Mouse (Mus musculus): ENCODE results near the gene Cpz.

Cpz gene

DNA sequence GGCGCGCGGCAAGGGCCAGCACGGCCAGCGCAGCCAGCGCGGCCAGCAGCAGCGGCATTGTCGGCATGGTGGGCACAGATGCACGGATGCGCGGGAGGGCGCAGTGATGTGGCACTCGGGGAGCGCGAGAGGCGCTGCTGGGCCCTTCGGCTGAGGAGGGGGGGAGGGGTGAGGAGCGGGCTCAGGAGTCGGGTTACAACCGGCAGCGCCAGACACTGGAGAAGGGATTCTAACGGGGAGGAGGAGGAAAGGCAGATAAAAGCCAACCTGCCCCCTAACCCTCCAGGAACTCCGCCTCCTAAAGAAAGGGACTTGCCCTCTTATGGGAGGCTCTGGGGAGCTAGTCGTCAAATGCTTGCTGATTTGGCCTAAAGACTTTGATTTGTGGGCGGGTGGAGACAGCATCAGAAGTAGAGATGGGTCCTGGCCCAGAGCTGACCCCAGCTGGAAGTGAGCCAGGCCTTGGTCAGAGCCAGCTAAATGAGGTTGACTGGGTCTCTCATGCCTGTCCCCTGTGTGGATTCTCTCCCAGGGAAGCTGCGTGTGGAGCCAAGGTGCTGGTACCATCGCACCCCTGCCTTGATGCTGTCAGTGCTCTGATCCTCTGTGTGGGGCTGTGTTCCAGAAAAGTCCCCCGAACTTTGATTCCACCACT is at the start of gene Cpz:
Cpz (minus strand) TSS at position 230 of the 655 bp plus-strand sequence.
- DNase-seq (ENCODE audit: low spot score): no peak

DNA sequence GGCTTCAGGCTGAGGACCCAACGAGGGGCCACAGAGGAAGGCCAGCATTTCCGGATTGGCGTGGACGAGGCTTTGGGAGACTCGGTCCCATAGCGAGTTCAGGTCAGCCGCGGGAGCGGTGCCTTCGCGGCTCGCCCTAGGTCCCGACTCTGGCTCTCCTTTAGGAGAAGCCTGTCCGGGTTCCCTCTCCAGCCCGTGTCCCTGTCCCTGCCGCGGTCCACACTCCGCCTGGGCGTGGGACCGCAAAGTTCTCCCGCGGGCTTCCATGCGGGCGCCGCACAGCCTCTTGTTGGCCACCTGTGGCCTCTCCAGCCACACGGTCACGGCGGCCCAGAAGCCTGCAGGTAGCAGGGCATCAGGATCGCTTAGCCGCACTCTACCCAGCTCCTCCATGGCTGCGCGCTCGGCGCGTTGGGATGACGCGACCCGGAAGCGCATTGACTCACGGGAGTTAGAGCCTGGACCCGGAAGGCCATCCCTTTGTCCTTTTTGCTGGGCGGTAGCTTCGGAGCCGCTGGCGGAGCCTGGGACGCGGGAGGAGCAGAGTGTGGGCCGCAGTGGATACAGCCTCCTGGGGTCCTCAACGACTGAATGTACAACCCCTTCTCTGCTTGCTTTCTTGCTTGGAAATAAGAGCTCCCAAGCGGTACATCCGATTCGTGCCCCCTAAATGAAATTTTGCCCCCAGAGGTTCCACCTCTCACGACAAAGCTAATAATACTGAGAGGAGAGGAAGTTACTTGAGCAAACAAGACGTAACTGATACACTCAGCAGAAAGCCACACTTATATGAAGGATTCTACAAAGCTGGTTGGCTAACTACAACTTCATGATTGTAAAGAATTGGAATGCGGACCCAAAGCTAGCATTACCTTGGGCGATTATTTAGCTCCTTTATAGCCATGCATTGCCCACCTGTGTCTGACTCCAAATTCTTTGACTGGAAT is 49.4 kb upstream of the Cpz start, which contains the start of gene Trmt44:
Trmt44 (minus strand) TSS at position 418 of the 947 bp plus-strand sequence.
- DNase-seq (ENCODE audit: low spot score): peak; percentile 86

DNA sequence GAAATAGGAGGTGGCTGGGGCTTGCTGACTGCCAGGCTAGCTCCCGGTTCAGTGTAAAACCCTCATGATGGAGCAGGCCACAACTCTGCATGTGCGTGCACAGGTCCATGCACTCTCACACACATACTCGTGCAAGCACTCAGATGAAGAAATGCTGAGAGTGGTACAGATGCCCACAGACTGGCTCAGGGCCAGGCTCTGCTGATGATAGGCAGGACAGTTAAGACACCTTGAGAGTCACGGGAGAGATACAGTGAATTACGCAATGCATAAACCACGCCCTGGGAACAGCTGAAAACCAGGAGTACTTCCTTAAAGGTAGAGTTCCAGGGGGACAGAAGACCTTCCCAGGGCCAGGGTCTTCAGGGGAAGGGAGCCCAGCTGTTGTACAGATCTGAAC is 46.0 kb upstream of the Cpz start:
- no peak for DNase-seq (ENCODE audit: low spot score)

DNA sequence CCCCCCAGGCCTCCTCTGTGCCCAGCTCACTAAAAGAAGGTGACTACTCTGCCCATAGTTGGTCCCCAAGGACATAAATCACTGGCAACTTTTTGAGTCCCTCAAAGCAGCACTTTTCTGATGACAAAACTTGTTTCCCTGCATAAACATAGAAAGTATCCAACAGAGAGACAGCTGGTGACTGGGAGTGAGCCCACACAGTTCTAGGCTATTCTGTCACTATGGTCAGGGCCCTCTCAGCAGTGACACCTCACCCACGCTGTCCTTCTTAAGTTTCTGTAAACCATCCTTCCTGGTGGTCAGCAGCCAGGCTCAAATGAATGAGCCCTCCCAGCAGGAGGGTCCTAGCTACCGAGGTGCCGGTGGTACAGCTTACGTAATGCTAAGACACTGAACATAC is 41.1 kb upstream of the Cpz start:
- no peak for DNase-seq (ENCODE audit: low spot score)

DNA sequence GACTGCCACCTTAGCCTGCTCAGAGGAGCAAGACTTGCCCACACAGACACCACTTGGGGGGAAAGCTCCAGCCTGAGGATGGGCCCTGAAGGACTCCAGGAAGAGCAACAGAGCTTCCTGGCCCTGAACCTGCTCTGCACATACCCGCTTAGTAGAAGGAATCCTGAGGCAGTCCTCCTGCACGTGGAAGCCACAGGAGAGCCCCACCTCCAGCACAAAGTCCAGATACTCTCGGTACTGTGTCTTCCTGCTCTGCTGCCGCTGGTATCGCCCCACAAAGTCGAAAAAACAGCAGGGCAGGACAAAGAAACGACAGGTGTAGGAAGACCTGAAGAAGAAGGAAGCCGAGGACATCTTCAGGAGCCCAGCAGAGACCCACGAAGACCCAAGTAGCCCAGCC is 39.7 kb upstream of the Cpz start:
- no peak for DNase-seq (ENCODE audit: low spot score)

DNA sequence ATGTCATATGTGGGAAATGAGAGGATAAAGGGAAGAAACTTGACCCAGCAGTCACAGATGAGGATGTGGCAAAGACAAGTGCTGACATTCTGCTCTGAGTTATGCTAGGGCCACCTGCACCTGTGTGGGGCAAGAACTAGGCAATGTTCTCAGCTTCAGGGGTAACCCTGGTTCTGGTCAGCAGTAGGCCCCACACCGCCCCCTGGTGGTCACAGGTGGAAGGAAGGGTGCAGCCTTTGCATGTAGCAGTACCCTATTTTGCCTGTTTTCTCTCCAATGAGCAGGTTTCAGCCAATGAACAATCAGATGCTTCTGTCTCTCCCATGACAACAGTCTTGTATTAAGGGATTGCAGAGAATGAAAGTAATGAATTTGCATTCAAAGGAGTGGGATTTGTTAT is 38.0 kb upstream of the Cpz start:
- DNase-seq (ENCODE audit: low spot score): peak; percentile 58

DNA sequence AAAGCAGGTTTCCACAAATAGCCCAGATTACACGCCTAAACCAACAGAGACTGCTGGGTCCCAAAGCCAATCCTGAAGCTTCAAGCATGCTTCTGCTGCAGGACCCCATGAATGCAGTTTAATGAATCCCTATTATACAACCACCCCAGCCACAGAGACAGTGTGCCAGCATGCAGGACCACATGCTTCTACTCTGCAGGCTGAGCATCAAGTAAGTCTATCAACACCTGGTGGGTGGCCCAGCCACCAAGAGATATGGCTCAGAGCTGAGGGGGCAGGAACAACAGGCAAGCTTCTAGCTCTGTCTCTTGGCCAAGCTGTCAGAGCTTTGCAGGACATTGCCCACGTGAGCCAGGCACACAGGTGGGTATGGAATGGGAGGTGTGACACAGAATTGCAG is 37.1 kb upstream of the Cpz start:
- DNase-seq (ENCODE audit: low spot score): no peak

DNA sequence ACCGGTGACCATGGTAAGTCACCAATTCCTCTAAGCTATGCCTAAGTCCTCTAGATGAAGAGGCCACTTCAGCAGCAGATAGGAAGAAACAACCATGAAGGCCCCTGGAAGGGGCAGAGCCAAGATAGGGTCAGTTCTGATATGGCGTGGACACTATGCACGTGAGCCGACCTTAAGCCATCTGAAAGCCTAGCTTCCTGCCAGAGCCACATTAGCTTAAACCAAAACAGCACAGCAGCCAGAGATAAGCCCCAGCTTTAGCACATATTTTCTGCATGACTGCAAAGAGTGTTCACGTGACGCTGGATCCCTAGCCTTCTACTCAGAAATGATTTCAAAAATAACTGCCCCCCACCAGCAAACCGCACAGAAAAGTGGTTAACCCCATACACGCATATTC is 33.9 kb upstream of the Cpz start:
- no peak for DNase-seq (ENCODE audit: low spot score)

DNA sequence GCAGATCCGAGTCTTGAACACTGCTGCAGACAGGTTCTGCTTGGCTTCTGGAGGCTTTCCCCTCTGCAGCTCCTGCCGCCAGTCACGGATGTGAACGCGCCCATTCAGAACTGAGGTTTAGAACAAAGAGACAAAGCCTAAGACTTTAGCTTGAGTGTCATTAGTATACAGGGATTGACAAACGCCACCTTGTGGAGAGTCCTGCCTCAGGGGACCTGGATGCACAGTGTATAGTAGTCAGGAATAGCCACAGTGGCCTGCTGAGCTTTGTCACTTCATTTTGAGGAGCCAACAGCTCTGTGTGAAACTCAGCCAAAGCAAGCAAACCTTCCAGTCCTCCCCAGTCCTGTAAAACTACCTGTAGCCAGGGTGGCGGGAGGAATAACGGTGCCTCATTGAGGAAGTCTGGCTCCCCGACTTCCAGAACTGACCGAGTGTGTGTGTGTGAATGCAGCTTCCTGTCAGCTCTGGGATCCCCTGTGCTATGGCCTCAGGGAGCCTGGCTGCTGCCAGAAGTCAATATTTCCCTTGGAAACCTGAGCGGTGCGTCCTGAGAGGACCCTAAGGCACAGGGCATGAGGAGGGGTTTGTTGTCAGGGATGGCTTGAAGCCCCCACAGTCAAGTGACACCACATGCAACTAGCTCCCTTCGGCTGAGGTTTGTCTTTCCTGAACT is 32.6 kb upstream of the Cpz start:
- DNase-seq (ENCODE audit: low spot score): no peak

DNA sequence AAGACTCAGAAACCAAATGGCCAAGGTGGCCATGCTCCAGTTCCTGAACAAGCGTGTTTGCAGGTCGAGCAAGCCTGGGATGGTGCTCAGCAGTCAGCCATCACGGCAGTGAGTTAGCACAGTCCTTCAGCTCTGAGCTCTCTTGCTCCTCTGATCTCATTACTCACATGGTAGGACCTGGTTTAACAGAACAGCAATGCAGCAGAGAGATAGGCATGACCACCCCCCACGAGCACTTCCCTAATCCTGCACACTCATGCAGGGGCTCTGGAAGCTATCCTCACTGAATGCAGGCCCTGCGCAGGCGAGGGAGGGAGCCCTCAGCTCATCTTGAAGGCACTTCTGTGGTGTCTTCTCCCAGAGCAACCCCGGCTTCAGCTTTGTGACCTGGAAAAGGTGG is 30.9 kb upstream of the Cpz start:
- DNase-seq (ENCODE audit: low spot score): no peak

DNA sequence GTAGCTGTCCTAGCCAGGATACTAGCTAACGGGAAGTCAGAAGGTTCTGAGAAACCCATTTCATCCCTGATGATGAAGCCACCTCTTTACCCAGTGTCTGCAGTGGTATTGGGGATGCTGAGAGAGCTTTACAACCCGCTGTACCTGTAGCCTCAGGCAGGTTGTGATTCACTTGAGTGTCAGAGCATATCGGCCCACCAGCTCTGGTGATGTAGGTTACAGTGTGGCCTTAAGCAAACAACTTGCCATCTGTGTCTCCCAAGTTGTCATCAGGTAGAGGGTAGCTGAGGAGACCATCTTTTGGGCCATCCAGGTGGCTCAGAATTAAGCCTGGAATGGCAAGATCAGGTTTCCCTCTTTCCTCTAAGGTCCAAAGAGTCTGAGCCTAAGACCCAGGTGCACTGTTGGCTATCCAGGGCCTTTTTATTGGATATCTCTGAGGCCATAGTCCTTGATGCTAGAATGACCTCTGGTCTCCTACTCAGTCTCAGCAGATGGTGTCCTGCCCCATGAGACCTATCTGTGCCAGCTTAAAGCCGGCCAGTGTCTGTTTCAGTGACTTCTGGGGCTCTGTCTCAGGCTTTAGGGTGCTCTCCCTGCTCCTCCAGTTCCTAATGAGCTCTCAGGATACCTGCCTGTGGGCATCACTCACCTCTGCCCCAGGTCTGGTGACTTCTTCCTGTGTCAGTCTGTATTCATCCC is 27.5 kb upstream of the Cpz start:
- no peak for DNase-seq (ENCODE audit: low spot score)

DNA sequence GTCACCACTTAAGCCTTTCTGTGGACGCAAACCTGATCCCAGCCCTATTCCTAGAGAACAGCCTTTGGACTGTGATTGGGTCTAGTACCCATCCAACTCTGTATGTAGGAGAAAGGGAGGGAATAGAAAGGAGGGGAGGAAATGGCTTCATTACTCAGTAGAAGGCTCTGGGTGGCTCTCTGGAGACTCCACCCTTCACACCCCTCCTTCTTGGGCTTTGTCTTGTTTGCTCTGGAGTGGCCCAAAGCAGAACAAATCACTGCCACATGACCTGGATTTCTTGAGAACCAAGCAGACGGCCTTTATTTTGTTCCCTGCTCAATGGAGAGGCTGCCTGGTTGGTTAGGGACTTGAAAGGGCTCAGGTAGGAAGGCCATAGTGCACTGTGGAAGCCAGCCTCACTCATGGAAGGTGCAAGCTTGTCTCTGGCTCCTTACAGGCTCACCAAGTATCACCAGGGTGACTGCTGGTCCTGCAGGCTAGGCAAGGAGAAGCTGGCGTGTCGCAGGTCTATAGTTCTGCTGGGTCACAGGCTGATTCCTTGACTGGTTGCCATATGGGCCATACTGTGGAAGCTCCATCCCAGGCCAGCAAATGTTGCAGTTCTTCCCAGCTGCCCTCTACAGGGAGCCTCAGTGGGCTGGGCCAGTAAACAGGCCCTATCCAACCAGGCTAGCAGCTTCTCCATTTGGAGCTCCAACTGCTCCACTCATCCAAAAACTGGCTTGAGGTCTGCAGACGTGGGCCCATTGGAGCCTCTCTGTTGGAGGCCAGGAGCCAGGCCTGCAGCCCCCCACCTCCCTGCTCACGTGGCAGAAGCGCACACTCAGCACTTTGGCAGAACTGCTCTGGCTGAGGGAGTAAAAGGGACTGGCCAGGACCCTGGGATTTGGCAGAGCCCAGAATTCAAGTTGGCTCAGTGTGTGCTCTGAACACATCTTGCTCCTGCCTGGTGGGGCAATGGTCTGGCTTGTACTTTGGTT is 26.6 kb upstream of the Cpz start:
- no peak for DNase-seq (ENCODE audit: low spot score)

DNA sequence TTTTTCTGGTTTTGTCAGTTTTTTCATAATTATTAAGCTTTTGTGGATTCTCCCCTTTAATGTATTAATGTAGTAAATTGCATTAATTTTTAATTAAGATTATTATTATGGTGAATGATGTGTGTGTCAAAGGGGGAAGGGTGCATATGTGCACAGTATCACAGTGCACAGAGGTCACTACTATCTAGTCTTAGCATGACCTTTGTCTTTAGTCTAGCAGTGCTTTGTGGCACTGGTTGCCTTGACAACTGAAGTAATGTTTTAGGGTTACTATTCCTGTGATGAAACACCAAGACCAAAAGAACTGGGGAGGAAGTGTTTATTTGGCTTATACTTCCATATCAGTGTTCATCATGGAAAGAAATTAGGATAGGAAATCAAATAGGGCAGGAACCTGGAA is 20.6 kb upstream of the Cpz start:
- no peak for DNase-seq (ENCODE audit: low spot score)

DNA sequence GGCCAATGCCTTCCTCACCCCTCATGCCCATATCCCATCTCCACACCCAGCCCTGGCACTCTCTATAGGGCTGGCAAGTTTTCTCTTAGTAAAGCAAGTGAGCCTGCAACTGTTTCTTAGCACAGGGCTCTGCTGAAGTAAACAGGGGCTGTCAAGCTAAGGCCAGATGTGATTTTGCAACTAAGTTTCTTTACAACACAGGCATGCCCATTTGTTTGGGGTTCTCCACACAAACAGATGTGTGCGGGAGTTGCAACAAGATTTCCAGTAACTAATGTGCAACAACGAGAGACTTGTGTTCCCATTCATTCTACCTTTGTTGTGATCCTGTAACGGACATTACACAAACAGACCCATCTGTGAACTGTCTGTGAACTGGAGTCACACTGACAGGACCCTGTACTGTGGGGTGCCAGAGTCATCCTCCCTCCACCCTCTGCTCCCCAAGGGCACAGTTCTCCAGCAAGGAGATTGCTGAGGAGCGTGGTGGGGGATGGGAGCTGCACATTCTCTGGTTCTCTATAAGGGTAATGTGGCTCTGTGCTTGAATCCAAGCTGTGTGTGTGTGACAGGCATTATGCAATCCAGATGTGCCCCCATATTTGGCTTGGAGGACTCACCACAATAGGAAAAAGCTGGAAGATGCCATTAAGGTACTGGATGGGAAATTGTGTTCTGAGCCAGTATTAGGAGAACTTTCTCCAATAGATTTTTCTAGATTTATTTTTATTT is 15.7 kb upstream of the Cpz start:
- no peak for DNase-seq (ENCODE audit: low spot score)

DNA sequence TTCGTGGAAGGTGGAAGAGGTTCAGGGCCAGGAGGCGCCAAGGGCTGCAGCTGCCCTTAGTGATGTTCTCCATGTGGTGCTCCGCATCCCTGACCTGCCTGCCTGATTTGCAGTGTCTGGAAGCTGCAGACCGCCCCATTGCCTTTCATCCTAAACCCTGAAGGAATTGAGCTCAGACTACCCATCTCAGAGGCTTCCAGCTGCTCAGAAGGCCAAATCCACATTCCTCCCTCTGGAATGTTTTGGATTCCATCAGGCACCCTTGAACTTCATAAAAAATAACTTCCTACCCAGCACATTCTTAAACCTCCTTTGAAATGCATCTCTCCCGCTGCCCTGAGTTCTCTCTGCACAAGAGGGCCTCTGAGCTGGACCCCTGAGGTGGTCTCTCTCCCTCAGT is 15.1 kb upstream of the Cpz start:
- DNase-seq (ENCODE audit: low spot score): no peak

DNA sequence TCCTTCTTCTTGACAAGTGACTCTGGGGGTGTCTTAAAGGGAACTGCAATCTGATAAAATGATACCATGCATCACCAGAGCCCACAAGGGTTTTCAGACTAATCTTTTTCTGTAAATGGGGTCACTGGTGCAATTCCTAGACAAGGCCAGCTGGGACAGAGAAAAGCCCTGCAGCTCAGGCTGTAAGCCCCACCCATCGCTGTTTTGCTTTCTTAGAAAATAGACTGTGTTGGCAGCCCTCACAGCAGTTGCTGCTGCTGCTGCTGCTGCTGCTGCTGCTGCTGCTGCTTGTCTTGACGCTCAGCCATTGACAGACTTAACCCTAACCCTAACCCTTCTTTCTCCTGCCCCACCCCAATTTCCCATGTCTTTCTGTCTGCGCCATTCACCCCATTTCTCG is 14.1 kb upstream of the Cpz start:
- no peak for DNase-seq (ENCODE audit: low spot score)

DNA sequence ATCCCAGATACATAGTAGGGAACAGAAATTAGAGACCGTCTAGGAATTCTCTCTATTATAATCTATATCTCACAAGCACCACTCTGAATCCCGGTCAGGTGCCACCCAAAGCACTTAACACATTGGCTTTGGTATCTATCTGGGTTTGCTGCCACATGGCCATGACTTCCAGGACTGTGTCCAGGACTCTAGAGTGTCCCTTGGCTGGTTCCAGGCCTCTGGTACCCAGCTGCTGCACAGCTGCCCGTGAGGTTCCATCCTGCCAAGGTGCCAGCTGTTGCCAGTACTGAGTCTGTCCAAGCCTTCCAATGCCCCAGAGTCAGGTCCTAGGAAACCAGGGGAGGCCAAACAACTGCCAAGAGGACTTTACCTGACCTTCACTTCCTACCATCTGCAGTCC is 12.5 kb upstream of the Cpz start:
- DNase-seq (ENCODE audit: low spot score): no peak

DNA sequence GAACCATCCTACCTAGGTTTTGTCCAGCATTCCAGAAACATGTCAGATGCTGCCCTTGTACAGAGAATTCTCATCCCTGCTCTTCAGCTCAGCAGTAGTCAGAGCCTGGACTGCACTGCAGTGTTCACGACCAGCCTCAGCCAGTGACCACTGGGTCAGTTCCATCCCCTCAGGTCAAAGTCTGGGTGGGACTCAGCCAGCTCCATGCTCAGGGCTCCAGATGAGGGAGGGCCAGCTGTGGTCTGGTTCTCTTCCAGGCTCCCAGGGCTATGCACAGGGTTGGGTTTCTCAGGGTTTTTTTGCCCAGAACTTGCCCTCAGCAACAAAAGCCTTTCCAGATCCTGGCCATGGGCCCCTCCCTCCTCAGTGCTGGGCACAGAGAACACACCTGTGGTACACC is 12.0 kb upstream of the Cpz start:
- no peak for DNase-seq (ENCODE audit: low spot score)

DNA sequence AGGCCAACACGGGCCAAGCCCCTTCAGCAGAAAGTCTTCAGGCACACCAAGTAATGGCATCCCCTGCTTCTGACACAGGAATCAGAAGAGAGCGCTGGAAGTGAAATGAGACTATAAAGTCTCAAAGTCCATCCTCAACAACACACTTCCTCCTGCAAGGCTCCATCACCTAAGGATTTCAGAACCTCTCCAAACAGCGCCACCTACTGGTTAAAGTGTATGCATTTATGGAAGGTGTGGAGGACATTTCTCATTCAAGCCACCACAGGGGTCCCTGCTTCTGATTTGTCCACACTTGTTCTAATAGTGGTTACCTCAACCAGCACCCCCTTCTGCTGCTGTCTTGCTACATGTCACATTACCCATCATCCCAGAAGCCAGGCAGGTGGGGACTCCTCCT is 10.8 kb upstream of the Cpz start:
- no peak for DNase-seq (ENCODE audit: low spot score)

DNA sequence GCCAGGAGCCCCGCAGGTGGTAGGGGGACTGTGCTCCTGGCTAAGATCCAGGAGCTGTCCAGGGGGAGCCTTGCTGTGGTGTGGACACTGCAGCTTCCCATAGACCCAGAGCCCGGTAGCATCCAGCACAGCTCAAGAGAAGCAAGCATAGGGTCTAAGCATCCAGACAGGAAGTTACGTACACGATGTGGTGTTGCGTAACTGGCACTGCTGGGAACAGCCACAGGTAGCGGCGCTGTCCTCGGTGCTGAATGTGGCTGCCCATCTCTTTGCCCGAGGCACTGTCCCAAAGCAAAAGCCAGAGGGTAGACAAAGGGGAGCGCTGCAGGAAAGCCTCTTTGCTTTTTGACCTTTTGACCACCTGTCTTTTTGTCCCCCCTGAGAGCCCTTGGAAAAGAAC is 6.1 kb upstream of the Cpz start:
- no peak for DNase-seq (ENCODE audit: low spot score)

All from T-cell, adult 2 months (primary cell).